Mouse (Mus musculus) left cerebral cortex, adult 18-20 months (tissue): ENCODE data around the gene Adamts20. TPM values are rescaled to one million over a fixed set of nuclear protein-coding genes. Genes with fewer than 3 reads are reported as not detected.

Experiments used
- DNase-seq, 2 experiments: peaks; one replicate each; pipeline ENCODE4 v3.0.0; 2021 to 2022; ENCODE audit warnings: low spot score in 2 of 2, mixed read lengths in 1 of 2
- total RNA-seq, 2 experiments: library from RNA; stranded (reverse); gene quantifications; 2 replicates each; pipeline ENCODE4 v1.2.3; 2021

Gene Adamts20
- total RNA-seq, 2 experiments from 2014 or later, result 6.3 to 7.3 TPM

DNA sequence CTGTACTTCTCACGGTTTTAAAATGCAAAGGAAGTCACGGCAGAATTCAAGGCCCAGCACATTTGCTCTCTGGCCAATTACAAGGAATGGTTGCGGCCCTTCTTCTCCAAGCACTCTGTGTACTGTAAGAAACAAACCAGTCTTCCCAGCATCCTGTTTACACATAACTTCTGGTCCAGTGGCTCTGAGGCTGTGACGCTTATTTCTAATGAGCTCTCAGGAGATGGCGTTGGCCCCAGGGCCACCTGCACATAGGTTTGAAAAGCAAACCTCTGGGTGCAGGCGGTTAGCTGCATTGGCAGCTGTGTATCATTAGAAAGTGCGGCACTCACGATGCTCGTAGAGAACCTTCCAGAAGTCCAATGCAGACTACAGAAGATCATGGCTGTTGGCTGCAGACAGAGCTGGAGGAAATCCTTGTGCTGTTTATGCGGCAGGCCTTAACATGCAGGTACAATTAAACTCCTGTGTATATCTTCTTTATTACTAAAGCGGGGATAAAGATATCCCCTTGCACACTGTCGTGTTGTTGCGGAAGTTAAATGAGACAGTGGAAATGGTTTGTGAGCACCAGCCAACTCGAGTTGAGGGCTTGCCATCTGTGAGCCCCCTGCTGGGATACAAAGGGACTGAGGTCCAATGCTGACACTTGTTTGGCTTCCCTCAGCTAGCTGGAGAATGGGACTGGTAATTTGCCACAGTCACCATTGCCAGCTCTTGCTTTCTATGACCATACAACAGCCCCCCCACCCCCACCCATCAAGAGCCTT is 210.9 kb downstream of the Adamts20 start:
- peak; percentile 34 to 36 for DNase-seq

DNA sequence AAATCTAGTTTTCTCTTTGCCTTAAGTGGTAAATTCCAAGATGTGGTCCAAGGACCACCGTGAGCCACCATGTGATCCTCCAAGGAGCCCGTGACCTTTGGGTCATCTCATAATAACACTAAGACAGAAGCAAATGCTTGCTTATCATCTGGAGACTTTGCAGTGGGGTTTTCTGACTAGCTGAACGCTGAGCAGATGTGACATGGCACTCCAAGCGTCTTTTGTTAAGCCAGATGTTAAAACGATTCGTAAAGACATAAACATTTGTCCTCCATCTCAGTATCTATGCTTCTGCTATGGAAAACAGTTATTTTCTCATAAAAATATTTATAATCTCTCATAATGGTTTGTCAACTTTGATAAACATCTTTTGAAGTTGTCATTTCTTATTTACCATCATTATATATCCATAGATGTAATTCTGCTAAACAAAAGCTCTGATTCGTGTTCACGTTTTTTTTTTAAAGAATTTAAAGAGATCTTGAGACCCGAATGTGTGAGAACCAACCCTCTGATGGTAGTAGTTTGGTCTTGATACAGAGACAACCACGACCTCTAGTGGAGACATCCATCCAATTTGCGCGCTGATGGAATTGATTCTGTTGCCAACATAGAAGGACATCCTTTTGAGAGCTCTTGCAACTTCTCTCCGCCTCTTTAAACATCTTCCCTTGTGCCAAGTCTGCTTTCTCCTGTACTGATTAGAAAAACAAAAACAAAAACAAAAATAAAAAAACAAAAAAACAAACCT is 212.1 kb downstream of the Adamts20 start:
- DNase-seq, result peak; percentile 39 to 50

DNA sequence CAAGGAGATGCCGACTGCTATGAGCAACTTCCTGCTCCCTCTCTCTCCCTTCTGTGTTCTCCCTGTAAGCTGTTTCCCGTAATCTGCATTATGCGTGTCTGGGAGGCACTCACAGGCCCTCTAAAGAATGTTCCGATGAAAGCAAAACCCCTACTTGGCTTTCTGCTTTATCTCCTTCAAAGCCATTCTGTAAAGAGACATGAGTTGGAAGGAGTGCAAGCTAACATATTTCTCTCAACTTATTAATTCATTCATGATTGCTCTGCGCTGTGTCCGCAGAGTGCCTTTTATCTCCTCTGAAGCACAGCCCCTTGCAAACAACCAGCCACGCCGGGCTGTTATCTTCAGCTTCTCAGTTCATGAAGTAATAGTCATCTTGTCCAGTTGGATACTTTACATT is 215.5 kb downstream of the Adamts20 start:
- DNase-seq, result no peak

DNA sequence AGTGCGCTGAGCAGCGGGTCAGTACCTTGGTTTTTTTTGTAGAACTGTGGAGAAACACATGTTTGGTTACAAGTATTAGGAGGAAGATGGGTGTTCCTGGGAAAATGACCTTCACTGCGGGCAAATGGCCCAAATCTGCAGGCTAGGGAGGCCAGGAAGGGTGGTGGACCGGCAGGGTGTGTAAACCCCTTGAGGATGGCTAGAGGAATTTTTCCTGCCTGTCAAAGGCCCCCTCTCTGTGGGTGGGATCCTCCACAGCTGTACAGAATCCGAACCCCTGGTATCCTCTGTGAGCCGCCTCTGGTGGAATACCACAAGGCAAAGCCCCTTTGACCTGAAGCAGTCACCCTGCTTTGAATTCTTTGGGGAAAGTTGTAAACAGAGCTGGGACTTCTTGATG is 216.8 kb downstream of the Adamts20 start:
- DNase-seq, result no peak

DNA sequence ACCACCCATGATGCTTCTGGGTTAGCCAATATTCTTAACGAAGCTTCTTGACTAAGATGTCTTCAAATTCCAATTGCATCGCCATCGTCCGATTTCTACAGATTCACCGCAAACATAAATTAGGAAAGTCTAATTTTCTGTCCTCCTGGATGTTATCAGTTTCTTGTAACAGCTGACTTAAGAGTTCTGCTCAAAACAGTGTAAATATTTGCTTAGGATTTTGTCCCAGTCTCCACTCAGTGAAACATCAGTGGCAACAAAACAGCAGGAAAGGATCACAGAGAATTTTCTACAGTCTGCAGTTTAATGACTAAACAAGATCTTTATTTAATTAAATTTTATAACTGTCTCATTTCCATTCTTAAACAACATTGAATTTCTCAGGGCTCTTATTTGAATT is 218.5 kb downstream of the Adamts20 start:
- no peak for DNase-seq

DNA sequence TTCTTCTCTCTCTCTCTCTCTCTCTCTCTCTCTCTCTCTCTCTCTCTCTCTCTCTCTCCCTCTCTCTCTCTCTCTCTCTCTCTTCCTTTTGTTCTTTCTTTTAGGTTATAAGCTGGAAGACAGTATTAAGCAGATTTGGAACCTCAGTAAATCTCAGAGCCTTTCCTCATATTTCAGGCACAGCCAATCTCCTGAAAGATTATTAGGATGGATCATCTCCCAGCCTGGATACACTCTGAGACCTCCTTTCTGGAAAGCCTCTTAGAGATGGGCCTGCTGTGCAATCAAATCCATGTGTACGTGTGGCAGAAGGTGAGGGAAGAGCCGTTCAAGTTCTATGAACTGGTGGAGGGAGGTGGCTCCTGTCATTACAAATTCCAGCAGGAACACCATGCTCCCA is 220.9 kb downstream of the Adamts20 start:
- DNase-seq, result no peak

DNA sequence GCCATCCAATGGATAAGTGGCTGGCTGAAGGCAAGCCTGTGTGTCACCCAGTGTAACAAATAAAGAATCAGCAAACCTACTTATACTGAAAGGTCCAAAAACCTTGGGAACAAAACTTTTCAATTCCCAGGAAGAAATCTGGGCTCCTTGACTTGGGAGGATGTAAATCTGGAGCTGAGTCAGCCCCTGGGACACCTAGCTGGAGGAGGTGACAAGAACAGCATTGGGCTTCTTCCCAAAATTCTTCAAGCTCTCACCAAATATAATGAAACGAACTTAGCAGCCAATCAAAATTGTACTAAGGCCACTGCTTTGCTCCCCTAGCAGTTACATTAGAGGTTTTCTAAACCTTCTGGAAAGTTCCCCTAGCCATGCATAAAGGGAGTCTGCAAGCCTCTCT is 223.1 kb downstream of the Adamts20 start:
- no peak for DNase-seq

DNA sequence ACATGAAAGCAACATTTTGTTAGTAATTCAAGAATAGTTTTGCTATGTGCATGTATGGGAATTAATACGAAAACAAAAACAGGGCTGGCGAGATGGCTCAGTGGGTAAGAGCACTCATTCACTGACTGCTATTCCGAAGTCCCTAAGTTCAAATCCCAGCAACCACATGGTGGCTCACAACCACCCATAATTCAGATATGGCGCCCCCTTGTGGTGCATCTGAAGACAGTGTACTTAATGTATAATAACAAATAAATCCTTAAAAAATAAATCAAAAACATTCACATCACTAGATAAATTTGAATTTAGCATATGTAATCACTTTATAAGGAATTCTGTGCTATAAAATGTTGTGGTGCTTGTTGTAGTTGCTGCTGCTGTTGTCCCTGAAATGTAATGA is 225.6 kb downstream of the Adamts20 start:
- no peak for DNase-seq

DNA sequence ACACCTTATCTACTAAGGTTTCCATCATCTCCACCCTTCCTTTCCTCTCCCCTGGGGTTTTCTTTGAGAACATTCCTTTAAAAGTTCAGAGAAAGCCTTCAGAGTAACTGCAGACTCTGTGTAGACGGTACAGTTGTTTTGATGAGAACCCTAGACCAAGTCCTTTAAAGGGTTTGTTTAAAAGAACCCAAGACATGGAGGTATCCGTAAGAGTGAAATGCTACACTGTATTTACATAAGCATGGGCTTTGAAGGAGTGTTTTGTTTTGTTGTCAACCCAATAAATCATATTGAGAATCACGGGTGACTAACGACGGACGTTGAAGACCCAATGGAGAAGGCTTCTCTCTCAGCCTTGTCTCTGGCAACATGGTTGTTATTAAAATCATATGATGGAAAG is 226.1 kb downstream of the Adamts20 start:
- DNase-seq, result no peak

DNA sequence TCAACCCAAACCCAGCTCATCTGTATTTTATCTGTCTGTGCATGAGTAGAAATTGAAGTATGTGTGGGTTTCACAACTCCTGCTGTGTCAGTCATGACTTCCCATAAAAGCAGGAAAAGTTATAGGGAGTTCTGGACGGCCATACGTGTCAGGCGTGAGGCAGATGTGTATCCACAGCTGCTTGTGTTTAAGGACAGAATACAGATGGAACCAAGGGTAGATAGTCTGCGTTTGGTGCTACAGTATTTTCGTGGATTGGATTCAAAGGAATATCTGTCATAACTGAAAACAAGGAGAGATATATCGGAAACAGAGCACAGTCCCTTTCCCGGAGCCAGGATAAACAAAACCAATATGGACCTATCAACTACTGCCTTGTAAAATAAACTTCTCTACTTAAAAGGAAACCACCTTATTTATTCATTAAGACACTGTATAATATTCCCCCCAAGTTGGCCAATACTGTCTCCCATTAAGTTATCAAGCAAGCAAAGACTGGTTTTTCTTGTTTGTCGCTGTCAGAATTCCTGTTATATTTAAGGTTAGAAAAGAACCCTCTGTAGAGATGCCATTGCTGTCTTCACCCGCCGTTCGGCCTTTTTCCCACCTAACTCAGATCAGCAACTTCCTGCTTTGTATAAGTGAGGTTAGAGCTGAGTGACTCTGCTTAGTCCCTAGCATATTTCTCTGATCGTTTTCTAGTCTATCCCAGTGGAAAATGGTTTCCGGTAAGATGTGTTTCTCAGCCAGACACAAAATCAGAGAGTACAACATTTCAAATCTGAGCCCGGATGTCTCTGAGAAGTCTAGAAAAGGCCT is 227.0 kb downstream of the Adamts20 start:
- DNase-seq, result no peak

DNA sequence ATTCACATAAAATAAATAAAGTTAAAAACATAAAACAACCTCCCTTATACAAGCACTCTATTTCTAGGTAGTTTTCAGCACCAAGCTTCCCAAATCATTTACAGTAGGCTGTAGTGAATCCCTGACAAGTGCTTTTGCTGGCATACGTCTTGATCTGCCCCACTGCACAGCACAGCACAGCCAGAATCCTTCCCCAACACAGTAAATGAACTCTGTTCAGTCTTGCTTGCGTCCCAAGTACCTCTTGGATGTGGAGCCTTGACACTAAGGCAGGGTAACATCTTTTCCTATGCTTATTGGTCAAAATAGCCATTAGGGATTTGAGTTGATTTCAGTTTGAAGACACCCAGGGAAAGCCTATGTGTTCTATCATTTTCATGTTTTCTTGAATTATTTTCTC is 228.5 kb downstream of the Adamts20 start:
- DNase-seq, result no peak

DNA sequence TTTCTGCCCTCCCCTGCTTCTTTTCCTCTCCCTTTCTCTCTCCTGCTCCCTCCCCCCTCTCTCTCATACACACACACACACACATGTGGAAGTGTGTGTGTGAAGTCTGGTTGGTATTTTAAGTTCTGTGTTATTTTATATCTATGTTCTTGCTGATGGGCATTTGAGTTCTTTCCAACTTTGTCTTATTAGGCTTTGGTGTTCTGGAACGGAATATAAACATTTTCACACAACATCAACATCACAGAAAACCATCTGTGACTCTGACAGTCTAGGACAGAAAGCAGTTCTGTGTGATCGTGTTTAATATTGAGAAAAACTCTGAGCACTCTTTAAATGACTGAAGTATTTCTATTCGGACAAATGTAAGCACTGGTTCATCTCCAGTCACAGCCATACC is 229.1 kb downstream of the Adamts20 start:
- no peak for DNase-seq

DNA sequence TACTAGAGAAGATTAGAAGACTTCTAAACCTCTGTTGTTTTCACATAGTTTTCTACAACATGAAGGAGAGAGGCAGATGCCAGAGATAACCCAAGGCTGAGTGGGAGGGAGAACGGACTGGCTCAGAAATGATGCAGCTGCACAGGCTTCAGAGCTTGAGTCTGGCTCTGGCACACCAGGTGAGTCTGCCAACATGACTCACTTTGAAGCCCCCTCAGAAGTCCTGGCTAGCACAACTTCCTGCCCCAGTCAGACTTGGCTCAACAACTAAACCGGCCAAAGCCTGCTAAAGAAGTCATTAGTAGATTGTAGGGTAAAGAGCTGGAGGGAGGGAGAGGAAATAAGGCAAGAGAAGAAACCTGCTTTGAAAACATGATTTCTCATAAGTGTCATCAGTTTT is 230.0 kb downstream of the Adamts20 start:
- no peak for DNase-seq

DNA sequence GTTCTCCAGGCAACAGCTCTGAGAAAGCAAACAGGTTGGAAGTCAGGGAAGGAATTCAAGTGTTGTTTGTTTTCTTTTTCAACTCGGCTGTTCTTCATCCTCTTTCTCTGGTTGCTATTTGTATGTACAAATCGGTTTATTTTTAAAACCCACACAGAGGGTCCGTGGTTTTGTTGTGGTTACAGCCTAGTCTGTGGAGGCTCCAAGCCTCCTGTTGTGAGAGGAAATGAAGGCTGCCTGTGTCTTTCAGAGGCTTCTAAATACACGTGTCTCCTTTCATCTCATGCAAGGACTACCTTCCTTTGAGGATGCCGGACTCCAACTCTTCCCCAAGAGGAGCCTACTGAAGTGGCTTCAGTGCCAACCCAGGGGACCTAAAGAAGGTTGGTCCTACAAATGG is 234.0 kb downstream of the Adamts20 start:
- DNase-seq, result no peak

DNA sequence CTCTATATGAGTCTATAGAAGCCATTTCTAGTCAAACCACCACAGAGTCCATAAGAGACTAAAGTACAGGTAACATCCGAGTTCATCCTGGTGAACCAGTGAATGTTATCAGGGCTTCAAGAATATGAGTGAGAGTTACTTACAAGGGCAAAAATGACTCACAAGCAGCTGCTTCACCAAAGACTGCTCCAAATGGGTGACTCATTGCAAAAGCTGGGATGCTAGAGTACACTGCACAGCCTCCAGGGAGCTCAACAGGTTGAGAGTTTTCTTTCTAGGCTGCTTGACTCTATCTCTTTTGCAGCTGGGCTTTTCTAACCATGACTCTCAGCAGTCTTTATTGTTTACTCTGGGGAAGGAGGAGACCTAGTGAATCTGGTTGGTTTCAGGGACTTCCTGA is 237.8 kb downstream of the Adamts20 start:
- DNase-seq, result no peak

DNA sequence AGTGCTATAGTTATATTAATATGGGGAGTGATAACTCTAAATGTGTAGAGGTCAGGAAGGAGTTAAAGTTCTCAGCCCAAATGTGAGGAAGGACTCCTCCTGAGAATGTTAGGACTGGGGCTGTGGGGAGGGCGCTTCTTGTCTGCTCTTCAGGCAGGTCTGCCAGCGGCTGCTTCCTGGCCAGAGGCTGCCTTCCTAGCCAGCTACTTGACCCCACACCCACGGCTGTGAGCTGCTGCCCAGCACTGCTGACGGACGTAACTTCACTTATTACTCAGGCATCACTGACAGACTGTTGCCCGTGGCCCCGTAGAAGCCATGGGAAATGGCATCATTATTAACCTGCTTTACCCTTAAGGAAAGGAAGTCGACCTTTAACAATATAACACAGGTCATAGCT is 242.1 kb downstream of the Adamts20 start:
- DNase-seq, result no peak

DNA sequence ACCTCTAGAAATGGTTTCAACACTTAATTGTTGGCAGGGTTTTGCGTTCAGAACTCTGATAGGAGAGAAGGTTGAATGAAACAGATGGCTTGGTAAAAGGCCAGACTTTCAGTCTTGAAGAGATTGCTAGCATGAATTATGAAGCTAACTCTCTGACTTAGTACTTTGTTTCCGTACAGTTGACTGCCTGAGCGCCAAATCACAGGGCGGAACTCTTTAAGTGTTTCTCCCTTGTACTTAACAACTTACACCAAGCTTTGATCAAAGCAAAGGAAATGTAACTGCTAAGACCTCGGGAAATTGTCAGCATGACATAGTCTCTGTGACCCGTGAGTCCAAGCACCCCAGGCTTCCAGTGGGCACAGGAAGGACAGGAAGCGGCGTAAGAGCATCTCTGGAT is 244.5 kb downstream of the Adamts20 start:
- DNase-seq, result no peak

Other genes with a start within 250 kb of the Adamts20 start
- 1 to 10 TPM; 2.4 to 3.0 TPM for gene Pus7l, start 78.1 kb upstream of the Adamts20 start, total RNA-seq
- 1 to 10 TPM; 1.3 to 1.4 TPM for gene Irak4, start 78.2 kb upstream of the Adamts20 start, total RNA-seq
- gene Twf1, start 124.5 kb upstream of the Adamts20 start, total RNA-seq, result 10 to 100 TPM; 40.5 to 41.0 TPM
- gene Tmem117, start 163.8 kb upstream of the Adamts20 start, total RNA-seq, result 1 to 10 TPM; 5.8 to 7.2 TPM